Mouse (Mus musculus) liver, embryonic 15.5 days (tissue): ENCODE data around the gene Csde1. TPM values are rescaled to one million over a fixed set of nuclear protein-coding genes. Genes with fewer than 3 reads are reported as not detected.

Source experiments
- ATAC-seq: fragments of 200-750 bp; cut with Nextera tagmentation; 2 replicates; pipeline ENCODE4 v1.8.0; 2017; ENCODE audit warnings: moderate number of reproducible peaks, mild to moderate bottlenecking, moderate library complexity; ENCODE audit not compliant: insufficient read depth
- H3K27ac ChIP-seq: fragments of 300-500 bp; sonication (generic); replicated peaks from 2 replicates; pipeline ENCODE4 v1.5.1; 2015; ENCODE audit warnings: mild to moderate bottlenecking, inconsistent platforms
- H3K27me3 ChIP-seq: fragments of 300-500 bp; sonication (generic); 2 replicates; pipeline ENCODE4 v1.6.1; 2015; ENCODE audit warnings: mild to moderate bottlenecking, inconsistent platforms
- H3K36me3 ChIP-seq: fragments of 300-500 bp; sonication (generic); replicated peaks from 2 replicates; pipeline ENCODE4 v1.6.1; 2015; ENCODE audit warnings: moderate library complexity, mild to moderate bottlenecking, inconsistent platforms
- H3K4me1 ChIP-seq: fragments of 300-500 bp; sonication (generic); replicated peaks from 2 replicates; pipeline ENCODE4 v1.6.1; 2015; ENCODE audit warnings: inconsistent platforms
- H3K4me2 ChIP-seq: fragments of 300-500 bp; sonication (generic); 2 replicates; pipeline ENCODE4 v1.6.1; 2015; ENCODE audit warnings: moderate library complexity, mild to moderate bottlenecking, inconsistent platforms
- H3K4me3 ChIP-seq: fragments of 300-500 bp; sonication (generic); replicated peaks from 2 replicates; pipeline ENCODE4 v1.5.1; 2015; ENCODE audit warnings: mild to moderate bottlenecking, inconsistent platforms
- H3K9ac ChIP-seq: fragments of 300-500 bp; sonication (generic); 2 replicates; pipeline ENCODE4 v1.6.1; 2015; ENCODE audit warnings: moderate library complexity, mild to moderate bottlenecking, inconsistent platforms
- H3K9me3 ChIP-seq: fragments of 300-500 bp; sonication (generic); replicated peaks from 2 replicates; pipeline ENCODE4 v1.6.1; 2016; ENCODE audit warnings: inconsistent platforms
- WGBS: fragments of 180-500 bp; shearing (Covaris S2); methylation state at CpG from one replicate; pipeline ENCODE4 v1.1.7; 2015; ENCODE audit warnings: mixed read lengths; ENCODE audit not compliant: insufficient replicate concordance; 5-methylcytosine and 5-hydroxymethylcytosine counted together
- polyA plus RNA-seq: library from polyadenylated mRNA; unstranded; fragments of >200 nt; fragmentation: Nextera tagmentation; extraction: Ambion mirVana; gene quantifications from 2 replicates; pipeline ENCODE4 v1.2.1, GENCODE M21; 2015

The Csde1 gene
- polyA plus RNA-seq, 1 experiment from 2014 or later: 104 TPM

GRCm38 (mm10) chr3:103001595-103001994 is 18.6 kb upstream of the Csde1 start:
- Histone ChIP-seq H3K4me2 (no peak overlapping the region), H3K27ac (no peak overlapping the region), H3K4me3 (no peak overlapping the region), H3K36me3 (peaks cover 30% of the 10 kb centered on the region), H3K9me3 (no peaks in the 10 kb centered on the region), H3K9ac (no peak overlapping the region), H3K4me1 (peaks cover 10% of the 10 kb centered on the region), H3K27me3 (no peaks in the 10 kb centered on the region)
- WGBS: 76% methylated on average over 7 of the region's 7 CpGs
- ATAC-seq: no peak

GRCm38 (mm10) chr3:103017350-103017749 is 2.9 kb upstream of the Csde1 start:
- H3K36me3 ChIP-seq: no peaks in the 10 kb centered on the region
- 36% methylated on average over 2 of the region's 2 CpGs for WGBS
- no peak overlapping the region for H3K27ac ChIP-seq
- no peak overlapping the region for H3K4me3 ChIP-seq
- no peak for ATAC-seq
- no peaks in the 10 kb centered on the region for H3K27me3 ChIP-seq
- H3K4me2 ChIP-seq: no peak overlapping the region
- no peaks in the 10 kb centered on the region for H3K9me3 ChIP-seq
- H3K9ac ChIP-seq: no peak overlapping the region
- H3K4me1 ChIP-seq: peaks cover 21% of the 10 kb centered on the region

- Histone ChIP-seq H3K4me1 (peaks cover 32% of the 10 kb centered on the region), H3K27ac (peak overlapping the region; percentile 92), H3K9me3 (no peaks in the 10 kb centered on the region), H3K36me3 (no peaks in the 10 kb centered on the region; the same call in 1 of the 2 replicates), H3K4me3 (peak overlapping the region; percentile 94), H3K4me2 (peak overlapping the region; percentile 81), H3K9ac (0 out of 2 replicates have a peak overlapping the region, but pooled peaks have one; percentile 54), H3K27me3 (no peaks in the 10 kb centered on the region)
- 61% methylated on average over 2 of the region's 2 CpGs for WGBS
- no peak for ATAC-seq
Measured at GRCm38 (mm10) chr3:103019462-103019861, 764 bp upstream of the Csde1 start.

GRCm38 (mm10) chr3:103020943-103021638 is 865 bp downstream of the Csde1 start:
- ATAC-seq: peak; percentile 90

GRCm38 (mm10) chr3:103026174-103026573 is 5.9 kb downstream of the Csde1 start:
- Histone ChIP-seq H3K27me3 (no peaks in the 10 kb centered on the region), H3K27ac (no peak overlapping the region), H3K9me3 (no peaks in the 10 kb centered on the region), H3K4me1 (peaks cover 34% of the 10 kb centered on the region), H3K9ac (no peak overlapping the region), H3K4me3 (no peak overlapping the region), H3K36me3 (peaks cover 28% of the 10 kb centered on the region), H3K4me2 (no peak overlapping the region)
- 51% methylated on average over 1 of the region's 1 CpGs for WGBS
- no peak for ATAC-seq

More at GRCm38 (mm10) chr3:103020943-103021638, 865 bp downstream of the Csde1 start:
- Histone ChIP-seq H3K4me1 (peaks cover 44% of the 10 kb centered on the region), H3K36me3 (no peaks in the 10 kb centered on the region; the same call in 1 of the 2 replicates), H3K4me2 (peak overlapping the region; percentile 81), H3K9me3 (no peaks in the 10 kb centered on the region), H3K9ac (peak overlapping the region; percentile 94), H3K27me3 (no peaks in the 10 kb centered on the region), H3K27ac (peak overlapping the region; percentile 92), H3K4me3 (peak overlapping the region; percentile 94)
- under 1% methylated on average over 35 of the region's 37 CpGs for WGBS

GRCm38 (mm10) chr3:103040285-103040684 is 20.1 kb downstream of the Csde1 start:
- Histone ChIP-seq H3K9ac (no peak overlapping the region), H3K9me3 (no peaks in the 10 kb centered on the region), H3K27ac (no peak overlapping the region), H3K4me1 (no peaks in the 10 kb centered on the region), H3K4me3 (no peak overlapping the region), H3K36me3 (peaks cover 69% of the 10 kb centered on the region), H3K4me2 (no peak overlapping the region), H3K27me3 (no peaks in the 10 kb centered on the region)
- no peak for ATAC-seq
- WGBS: 80% methylated on average over 6 of the region's 6 CpGs

GRCm38 (mm10) chr3:103040861-103041379 is 20.7 kb downstream of the Csde1 start:
- Histone ChIP-seq H3K27ac (no peak overlapping the region), H3K4me1 (no peaks in the 10 kb centered on the region), H3K4me3 (no peak overlapping the region), H3K36me3 (peaks cover 76% of the 10 kb centered on the region), H3K9me3 (no peaks in the 10 kb centered on the region), H3K27me3 (no peaks in the 10 kb centered on the region), H3K9ac (no peak overlapping the region), H3K4me2 (no peak overlapping the region)
- 72% methylated on average over 1 of the region's 1 CpGs for WGBS
- ATAC-seq: no peak

GRCm38 (mm10) chr3:103056016-103056595 is 35.9 kb downstream of the Csde1 start:
- WGBS: 83% methylated on average over 5 of the region's 5 CpGs
- H3K4me1 ChIP-seq: peaks cover 8% of the 10 kb centered on the region

GRCm38 (mm10) chr3:103057752-103058151 is 37.5 kb downstream of the Csde1 start:
- ATAC-seq: peak; percentile 26
- no peak overlapping the region for H3K9ac ChIP-seq
- peak overlapping the region; percentile 83; the same call in 1 of the 2 replicates for H3K27ac ChIP-seq
- H3K4me1 ChIP-seq: peaks cover 8% of the 10 kb centered on the region
- H3K36me3 ChIP-seq: peaks cover 66% of the 10 kb centered on the region
- peak overlapping the region; percentile 69 for H3K4me2 ChIP-seq
- H3K27me3 ChIP-seq: no peaks in the 10 kb centered on the region
- WGBS: 6% methylated on average over 10 of the region's 10 CpGs
- H3K9me3 ChIP-seq: no peaks in the 10 kb centered on the region
- peak overlapping the region; percentile 87 for H3K4me3 ChIP-seq

More at GRCm38 (mm10) chr3:103056016-103056595, 35.9 kb downstream of the Csde1 start:
- no peak overlapping the region for H3K4me3 ChIP-seq
- H3K9me3 ChIP-seq: no peaks in the 10 kb centered on the region
- no peak for ATAC-seq
- H3K36me3 ChIP-seq: peaks cover 65% of the 10 kb centered on the region
- H3K4me2 ChIP-seq: no peak overlapping the region
- H3K27me3 ChIP-seq: no peaks in the 10 kb centered on the region
- no peak overlapping the region for H3K27ac ChIP-seq
- H3K9ac ChIP-seq: no peak overlapping the region

- 1% methylated on average over 46 of the region's 46 CpGs for WGBS
- peaks cover 68% of the 10 kb centered on the region for H3K36me3 ChIP-seq
- H3K4me2 ChIP-seq: peak within 1 kb of the TSS; percentile 69
- H3K27me3 ChIP-seq: no peaks in the 10 kb centered on the region
- H3K4me3 ChIP-seq: peak within 1 kb of the TSS; percentile 87
- H3K4me1 ChIP-seq: peaks cover 8% of the 10 kb centered on the region
- peak within 1 kb of the TSS; percentile 76 for H3K9ac ChIP-seq
- H3K9me3 ChIP-seq: no peaks in the 10 kb centered on the region
- peak; percentile 97 for ATAC-seq
- peak within 1 kb of the TSS; percentile 83 for H3K27ac ChIP-seq
Measured at GRCm38 (mm10) chr3:103058207-103059157, 38.3 kb downstream of the Csde1 start, which contains the start of gene Nras. TSS of gene Nras (plus strand) at chr3:103058285.
